Mouse (Mus musculus) midbrain, embryonic 16.5 days (tissue): ENCODE results near the gene Mrpl23. TPM values are rescaled to one million over a fixed set of nuclear protein-coding genes. Genes with fewer than 3 reads are reported as not detected.

Source experiments
- ATAC-seq: fragments of 200-750 bp; cut with Nextera tagmentation; 2 replicates; pipeline ENCODE4 v1.8.0; 2017; ENCODE audit warnings: moderate TSS enrichment
- H3K27ac ChIP-seq: fragments of 300-500 bp; sonication (generic); 2 replicates; pipeline ENCODE4 v1.5.1; 2014; ENCODE audit warnings: mild to moderate bottlenecking, low read length, mixed read lengths
- H3K27me3 ChIP-seq: fragments of 300-500 bp; sonication (generic); 2 replicates; pipeline ENCODE4 v1.6.1; 2014; ENCODE audit warnings: low read depth, low read length, mixed read lengths; ENCODE audit not compliant: control insufficient read depth, insufficient read depth
- H3K36me3 ChIP-seq: fragments of 300-500 bp; sonication (generic); 2 replicates; pipeline ENCODE4 v1.6.1; 2014; ENCODE audit warnings: mild to moderate bottlenecking, low read length, moderate library complexity, mixed read lengths; ENCODE audit not compliant: control insufficient read depth, insufficient read depth
- H3K4me1 ChIP-seq: fragments of 300-500 bp; sonication (generic); 2 replicates; pipeline ENCODE4 v1.6.1; 2014; ENCODE audit warnings: mild to moderate bottlenecking, low read length, mixed read lengths; ENCODE audit not compliant: control insufficient read depth, insufficient read depth
- H3K4me2 ChIP-seq: fragments of 300-500 bp; sonication (generic); 2 replicates; pipeline ENCODE4 v1.6.1; 2014; ENCODE audit warnings: mild to moderate bottlenecking, low read length, mixed read lengths
- H3K4me3 ChIP-seq: fragments of 300-500 bp; sonication (generic); 2 replicates; pipeline ENCODE4 v1.5.1; 2014; ENCODE audit warnings: low read depth, mild to moderate bottlenecking, low read length, moderate library complexity, mixed read lengths
- H3K9ac ChIP-seq: fragments of 300-500 bp; sonication (generic); 2 replicates; pipeline ENCODE4 v1.6.1; 2014; ENCODE audit warnings: low read depth, low read length, mixed read lengths
- H3K9me3 ChIP-seq: fragments of 300-500 bp; sonication (generic); replicated peaks from 2 replicates; pipeline ENCODE4 v1.6.1; 2014; ENCODE audit warnings: mild to moderate bottlenecking, low read length, mixed read lengths; ENCODE audit not compliant: control insufficient read depth, poor library complexity, severe bottlenecking
- whole genome bisulfite sequencing: fragments of 180-500 bp; shearing (Covaris S2); extraction: QIAGEN DNeasy Blood & Tissue Kit; methylation state at CpG from one replicate; pipeline ENCODE4 v1.1.7; 2014; 5-methylcytosine and 5-hydroxymethylcytosine counted together
- polyA plus RNA-seq: library from polyadenylated mRNA; unstranded; fragments of >200 nt; fragmentation: Nextera tagmentation; extraction: Ambion mirVana; gene quantifications from 2 replicates; pipeline ENCODE4 v1.2.1, GENCODE M21; 2015

The Mrpl23 gene
- polyA plus RNA-seq, 1 experiment from 2014 or later: 18.6 TPM

DNA sequence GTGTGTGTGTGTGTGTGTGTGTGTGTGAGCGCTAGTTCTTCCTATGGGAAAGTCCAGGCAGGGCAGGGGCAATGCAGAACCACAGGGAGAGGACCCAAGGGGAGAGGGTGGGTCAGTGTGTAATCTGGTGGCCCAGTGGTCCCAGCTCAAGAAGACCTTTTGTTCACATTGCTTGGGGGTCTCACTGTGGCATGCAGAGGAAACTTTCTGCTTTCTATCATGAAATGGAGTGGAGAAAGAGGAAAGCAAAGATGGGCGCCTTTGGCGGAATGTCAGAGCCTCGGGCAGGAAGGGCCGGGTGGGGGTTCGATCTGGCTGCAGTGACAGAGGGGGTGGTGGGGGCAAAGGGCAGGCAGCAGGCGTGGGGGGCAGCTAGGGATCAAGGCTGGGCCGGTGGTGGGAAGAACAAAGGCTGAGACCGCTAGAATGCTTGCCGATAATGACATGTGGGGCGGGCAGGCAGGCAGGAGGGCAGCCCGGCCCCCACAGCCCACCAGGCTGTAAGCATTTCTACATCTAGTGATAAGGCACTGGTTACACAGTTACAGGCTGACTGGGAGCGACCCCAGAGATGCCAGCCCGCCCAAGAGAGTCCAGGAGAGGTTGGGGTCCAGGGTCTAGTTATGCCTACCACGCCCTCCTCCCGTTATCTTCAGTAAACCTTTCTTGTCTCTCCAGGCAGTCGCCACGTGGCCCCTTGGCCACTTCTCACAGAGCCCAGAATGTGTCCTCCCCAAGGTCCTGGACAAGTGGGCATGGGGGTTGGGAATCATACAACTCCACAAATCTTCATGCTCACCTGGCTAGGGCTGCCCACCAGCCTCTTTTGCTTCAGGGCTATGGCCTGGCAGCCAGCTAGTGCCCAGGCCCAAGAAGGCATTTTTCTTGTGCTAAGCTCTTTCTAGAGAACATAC, 28.7 kb downstream of the Mrpl23 start:
- WGBS: 36% methylated on average over 18 of the region's 18 CpGs
- Histone ChIP-seq H3K36me3 (no peaks in the 10 kb centered on the region), H3K9me3 (no peaks in the 10 kb centered on the region), H3K9ac (no peak overlapping the region), H3K27me3 (no peaks in the 10 kb centered on the region), H3K4me2 (no peak overlapping the region), H3K27ac (no peak overlapping the region), H3K4me3 (no peak overlapping the region), H3K4me1 (peaks cover 2% of the 10 kb centered on the region; the same call in 1 of the 2 replicates)
- ATAC-seq: no peak

DNA sequence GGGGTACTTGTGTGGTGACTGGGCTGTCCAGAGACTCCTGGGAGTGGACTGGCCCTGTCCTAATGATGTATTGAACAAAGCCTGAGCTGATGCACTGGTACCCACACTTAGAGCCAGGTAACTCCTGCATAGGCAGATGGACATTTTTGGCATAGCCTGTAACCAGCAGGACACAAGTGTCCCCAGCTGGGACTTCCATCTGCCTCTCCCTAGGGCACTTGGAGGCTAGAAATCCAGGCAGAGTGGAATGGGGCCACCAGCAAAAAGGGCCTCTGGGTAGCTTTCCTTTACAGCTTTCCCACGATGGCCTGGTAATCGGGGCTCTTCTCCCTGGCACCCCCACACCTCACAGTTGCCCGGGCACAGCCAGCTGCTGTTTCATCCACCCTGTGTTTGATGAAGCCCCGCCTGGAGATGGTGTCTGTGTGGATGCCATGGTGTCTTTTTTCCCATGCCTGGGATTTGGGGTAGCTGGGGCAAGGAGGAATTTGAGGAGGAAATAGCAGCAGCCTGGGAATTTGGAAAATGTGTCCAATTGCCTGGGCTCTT, 29.4 kb downstream of the Mrpl23 start:
- no peaks in the 10 kb centered on the region for H3K9me3 ChIP-seq
- H3K9ac ChIP-seq: no peak overlapping the region
- H3K27me3 ChIP-seq: no peaks in the 10 kb centered on the region
- no peak overlapping the region for H3K27ac ChIP-seq
- peaks cover 2% of the 10 kb centered on the region; the same call in 1 of the 2 replicates for H3K4me1 ChIP-seq
- H3K4me2 ChIP-seq: no peak overlapping the region
- H3K36me3 ChIP-seq: no peaks in the 10 kb centered on the region
- 73% methylated on average over 4 of the region's 4 CpGs for WGBS
- H3K4me3 ChIP-seq: no peak overlapping the region
- ATAC-seq: no peak

DNA sequence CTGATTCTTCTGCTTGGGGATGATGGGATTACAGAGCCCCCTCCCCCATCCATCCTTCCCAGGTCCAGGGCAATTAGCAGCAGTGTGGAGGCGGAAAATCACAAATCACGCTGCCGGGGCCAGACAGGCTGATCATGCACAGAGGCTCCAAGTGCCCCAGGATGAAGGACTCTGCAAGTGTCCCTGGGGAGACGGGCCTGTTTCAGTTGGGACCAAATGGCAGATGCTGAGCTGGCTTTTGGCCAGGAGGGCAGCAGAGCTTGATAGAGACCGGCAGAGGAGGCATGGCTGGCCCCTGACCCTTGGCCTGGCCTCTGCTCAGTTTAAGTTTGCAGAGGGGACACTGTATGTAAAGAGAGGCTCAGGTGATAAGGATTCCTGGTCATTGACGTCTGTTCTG, 30.7 kb downstream of the Mrpl23 start:
- H3K9me3 ChIP-seq: no peaks in the 10 kb centered on the region

DNA sequence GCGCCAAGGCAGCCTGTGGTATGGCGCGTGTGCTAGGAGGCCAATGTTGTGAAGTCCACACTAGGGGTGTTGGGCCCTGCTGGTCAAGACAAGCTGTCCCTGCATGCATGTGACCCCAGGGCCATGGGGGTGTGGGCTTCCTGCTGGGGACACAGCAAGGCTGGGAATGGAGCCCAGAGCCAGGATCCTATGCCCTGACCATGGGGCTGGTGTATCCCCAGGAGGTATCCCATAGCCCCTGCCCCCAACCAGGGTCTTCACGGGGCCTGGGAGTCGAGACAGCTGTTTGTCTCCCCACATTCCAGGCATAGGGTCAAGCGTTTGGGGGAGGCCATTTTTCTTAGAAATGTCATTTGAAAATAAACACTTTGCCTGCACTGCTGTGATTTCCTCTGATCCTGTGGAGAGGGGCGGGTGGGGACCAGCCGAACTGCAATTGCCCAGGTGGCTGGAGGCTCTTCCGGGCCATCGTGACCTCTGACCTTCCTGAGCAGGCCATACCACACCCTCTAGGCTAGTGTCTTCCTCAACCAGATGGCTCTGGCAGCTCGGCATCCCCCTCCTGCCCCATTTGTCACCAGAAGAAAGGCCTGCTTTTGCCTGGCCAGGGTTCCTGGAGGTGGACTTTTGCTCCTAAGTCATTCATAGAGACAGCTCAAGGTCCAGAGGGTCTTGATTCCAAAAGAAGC, 32.6 kb downstream of the Mrpl23 start:
- no peaks in the 10 kb centered on the region for H3K9me3 ChIP-seq
- H3K36me3 ChIP-seq: no peaks in the 10 kb centered on the region
- no peak overlapping the region for H3K4me3 ChIP-seq
- H3K9ac ChIP-seq: no peak overlapping the region
- no peak overlapping the region for H3K4me2 ChIP-seq
- no peak for ATAC-seq
- H3K27ac ChIP-seq: no peak overlapping the region
- no peaks in the 10 kb centered on the region for H3K27me3 ChIP-seq
- H3K4me1 ChIP-seq: peaks cover 2% of the 10 kb centered on the region; the same call in 1 of the 2 replicates
- WGBS: 70% methylated on average over 11 of the region's 11 CpGs

More for the DNA sequence above, 30.7 kb downstream of the Mrpl23 start:
- no peak for ATAC-seq
- Histone ChIP-seq H3K4me1 (peaks cover 2% of the 10 kb centered on the region; the same call in 1 of the 2 replicates), H3K27ac (no peak overlapping the region), H3K4me3 (no peak overlapping the region), H3K9ac (no peak overlapping the region), H3K4me2 (no peak overlapping the region), H3K27me3 (no peaks in the 10 kb centered on the region), H3K36me3 (no peaks in the 10 kb centered on the region)
- 24% methylated on average over 6 of the region's 6 CpGs for WGBS

- Histone ChIP-seq H3K4me2 (no peak overlapping the region), H3K4me1 (peaks cover 2% of the 10 kb centered on the region; the same call in 1 of the 2 replicates), H3K36me3 (no peaks in the 10 kb centered on the region), H3K27me3 (no peaks in the 10 kb centered on the region), H3K9me3 (no peaks in the 10 kb centered on the region), H3K4me3 (no peak overlapping the region), H3K9ac (no peak overlapping the region), H3K27ac (no peak overlapping the region)
- WGBS: 86% methylated on average over 9 of the region's 9 CpGs
- no peak for ATAC-seq
These were observed 34.0 kb downstream of the Mrpl23 start for GRCm38 (mm10) chr7:142566512-142566911.

DNA sequence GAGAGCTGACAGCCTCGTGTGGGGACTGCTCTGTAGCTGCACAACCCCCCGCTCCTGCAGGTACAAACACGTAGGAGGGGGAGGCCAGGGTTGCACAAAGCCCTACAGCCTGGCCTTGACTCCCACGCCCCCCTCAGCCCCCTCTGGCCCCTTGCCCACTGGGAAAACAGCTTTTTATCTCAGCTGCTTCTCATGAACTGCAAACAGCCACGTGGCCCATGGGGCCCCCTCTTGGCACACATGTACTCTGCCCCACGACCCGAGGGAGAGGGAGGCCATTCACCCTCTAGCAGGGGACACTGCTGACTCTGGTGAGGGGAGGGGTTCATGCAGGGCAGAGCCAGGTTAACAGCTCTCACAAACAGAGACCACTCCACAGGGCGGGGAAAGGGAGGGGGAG, 36.5 kb downstream of the Mrpl23 start:
- Histone ChIP-seq H3K36me3 (no peaks in the 10 kb centered on the region), H3K9me3 (no peaks in the 10 kb centered on the region), H3K9ac (no peak overlapping the region), H3K4me2 (no peak overlapping the region), H3K4me3 (no peak overlapping the region), H3K27ac (no peak overlapping the region), H3K27me3 (no peaks in the 10 kb centered on the region), H3K4me1 (no peaks in the 10 kb centered on the region)
- WGBS: 57% methylated on average over 8 of the region's 8 CpGs
- ATAC-seq: no peak

DNA sequence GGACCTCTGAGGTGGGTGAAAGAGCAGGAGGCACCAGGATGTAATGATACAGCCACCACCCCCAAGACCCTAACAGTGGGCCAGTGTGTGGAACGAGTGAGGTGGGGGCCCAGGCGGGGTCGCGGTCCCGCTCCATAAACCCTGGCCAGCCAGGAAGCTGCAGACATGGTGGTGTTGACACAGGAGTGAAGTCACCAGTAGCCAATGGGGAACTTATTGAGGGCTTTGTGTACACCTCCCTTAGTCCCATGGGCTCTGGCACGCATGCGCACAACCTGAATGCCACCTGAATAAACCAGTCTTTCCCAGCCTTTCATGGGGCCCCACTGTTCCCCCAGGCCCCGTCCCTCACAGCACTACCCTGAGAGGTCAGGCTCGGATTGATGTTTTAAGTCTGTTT, 38.1 kb downstream of the Mrpl23 start:
- WGBS: 92% methylated on average over 9 of the region's 9 CpGs
- ATAC-seq: no peak
- no peaks in the 10 kb centered on the region for H3K9me3 ChIP-seq
- no peak overlapping the region for H3K27ac ChIP-seq
- H3K4me3 ChIP-seq: no peak overlapping the region
- H3K9ac ChIP-seq: no peak overlapping the region
- H3K36me3 ChIP-seq: no peaks in the 10 kb centered on the region
- no peak overlapping the region for H3K4me2 ChIP-seq
- no peaks in the 10 kb centered on the region for H3K27me3 ChIP-seq
- H3K4me1 ChIP-seq: no peaks in the 10 kb centered on the region

- H3K9ac ChIP-seq: no peak overlapping the region
- no peaks in the 10 kb centered on the region for H3K9me3 ChIP-seq
- 81% methylated on average over 16 of the region's 16 CpGs for WGBS
- H3K4me3 ChIP-seq: no peak overlapping the region
- ATAC-seq: no peak
- no peaks in the 10 kb centered on the region for H3K4me1 ChIP-seq
- no peaks in the 10 kb centered on the region for H3K27me3 ChIP-seq
- H3K36me3 ChIP-seq: no peaks in the 10 kb centered on the region
- no peak overlapping the region for H3K4me2 ChIP-seq
- no peak overlapping the region for H3K27ac ChIP-seq
These were observed 39.2 kb downstream of the Mrpl23 start for GRCm38 (mm10) chr7:142571458-142572220.
